Mouse (Mus musculus) lung, postnatal 10 days (tissue): ENCODE measurements around the gene Ube2cbp.

ENCODE experiments used
- DNase-seq: peaks from one replicate; pipeline ENCODE4 v3.0.0; 2021

Ube2cbp gene

GRCm38 (mm10) chr9:86308616-86309015, 156.1 kb downstream of the Ube2cbp start:
- no peak for DNase-seq

- no peak for DNase-seq
Measured at GRCm38 (mm10) chr9:86306556-86306955, 158.2 kb downstream of the Ube2cbp start.

GRCm38 (mm10) chr9:86301407-86301806, 163.3 kb downstream of the Ube2cbp start:
- peak; percentile 13 for DNase-seq

- DNase-seq: no peak
Measured at GRCm38 (mm10) chr9:86298596-86298995, 166.2 kb downstream of the Ube2cbp start.

- DNase-seq: no peak
Measured at GRCm38 (mm10) chr9:86298131-86298530, 166.6 kb downstream of the Ube2cbp start.

GRCm38 (mm10) chr9:86296683-86297638, 167.8 kb downstream of the Ube2cbp start:
- no peak for DNase-seq

GRCm38 (mm10) chr9:86287570-86287954, 177.2 kb downstream of the Ube2cbp start:
- DNase-seq: no peak

- no peak for DNase-seq
Measured at GRCm38 (mm10) chr9:86286830-86287569, 177.8 kb downstream of the Ube2cbp start.

- DNase-seq: no peak
Measured at GRCm38 (mm10) chr9:86282555-86282954, 182.2 kb downstream of the Ube2cbp start.

- DNase-seq: no peak
Measured at GRCm38 (mm10) chr9:86281147-86281467, 183.6 kb downstream of the Ube2cbp start.

- DNase-seq: no peak
Measured at GRCm38 (mm10) chr9:86280461-86281146, 184.1 kb downstream of the Ube2cbp start.

- no peak for DNase-seq
Measured at GRCm38 (mm10) chr9:86269541-86269940, 195.2 kb downstream of the Ube2cbp start.

GRCm38 (mm10) chr9:86266658-86267057, 198.1 kb downstream of the Ube2cbp start:
- DNase-seq: no peak
